Mouse (Mus musculus): Measurements from ENCODE around the gene Ciao2b.

DNA sequence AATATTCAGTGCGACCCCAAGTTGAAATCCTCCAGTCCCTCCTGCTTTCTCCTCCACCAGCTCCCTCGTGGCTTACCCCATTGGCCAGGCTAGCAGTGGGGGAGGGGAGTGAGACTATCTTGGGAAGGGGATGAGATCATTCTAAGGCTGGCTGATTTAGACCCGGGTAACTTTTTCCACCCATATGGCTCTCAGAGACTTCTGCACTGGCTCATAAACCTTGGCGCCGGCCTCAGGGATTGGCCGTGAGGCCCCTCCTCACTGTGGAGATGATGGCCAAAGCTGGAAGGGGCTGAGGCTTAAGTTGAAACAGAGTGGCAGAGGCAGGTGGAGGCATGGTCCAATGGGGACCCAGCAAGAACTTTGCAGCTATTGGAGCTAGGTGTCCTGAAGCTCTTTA, 35.4 kb downstream of the Ciao2b start:
- TF ChIP-seq POLR2A (IDR thresholded peaks at IDR 0.05; ENCODE audit: control insufficient read depth, low read depth, low read length) = no peak
- TF ChIP-seq CTCF (IDR thresholded peaks at IDR 0.05; ENCODE audit: control insufficient read depth, insufficient read depth, insufficient replicate concordance, low read depth, low read length) = no peak

Measured in testis, adult 2 months (tissue).